Comparison of ENCODE assay signal across 21 mouse cellular contexts in genomic region chr11:50493123-50493476, GRCm38 (mm10).
DNase-seq lines count a peak whose midpoint lies in the region; ATAC-seq and TF ChIP-seq lines count a peak whose summit lies in the region.
"Had no signal": no experiment of that assay in that cellular context is flagged by ENCODE, and none has a peak within 500 bp of the region (broad histone marks: within the 10 kb centered on the region; RNA-seq: fewer than 3 reads in every experiment).

No protein-coding gene starts in this region.

- no peak for TF ChIP-seq CTCF in midbrain, postnatal 0 days (IDR thresholded peaks at IDR 0.05)

- H3K36me3 ChIP-seq in midbrain, embryonic 10.5 days = no peaks in the 10 kb centered on the region
- H3K36me3 ChIP-seq in midbrain, postnatal 0 days (ENCODE audit: insufficient read depth, low read length) = no peaks in the 10 kb centered on the region
- no peaks in the 10 kb centered on the region for H3K36me3 ChIP-seq in forebrain, embryonic 14.5 days (ENCODE audit: control insufficient read depth, insufficient read depth, low read length)
- no peaks in the 10 kb centered on the region for H3K36me3 ChIP-seq in hindbrain, embryonic 14.5 days (replicated peaks; ENCODE audit: control insufficient read depth, insufficient read depth)
- H3K36me3 ChIP-seq: heart, embryonic 13.5 days; limb, embryonic 10.5 days had no signal

- ATAC-seq in midbrain, postnatal 0 days (ENCODE audit: low FRiP score) = no peak
- no peak for ATAC-seq in forebrain, embryonic 14.5 days
- peak; percentile 6; the same call in 1 of the 2 replicates for ATAC-seq in hindbrain, embryonic 14.5 days (ENCODE audit: low FRiP score)
- ATAC-seq: liver, postnatal 0 days had no signal

- no peak overlapping the region for H3K4me2 ChIP-seq in midbrain, postnatal 0 days (ENCODE audit: low read depth, low read length, poor library complexity, severe bottlenecking)
- H3K4me2 ChIP-seq in forebrain, embryonic 14.5 days (ENCODE audit: low read length) = no peak overlapping the region
- no peak overlapping the region for H3K4me2 ChIP-seq in hindbrain, embryonic 14.5 days (replicated peaks)
- H3K4me2 ChIP-seq: heart, embryonic 13.5 days had no signal

- H3K9ac ChIP-seq in midbrain, postnatal 0 days (replicated peaks; ENCODE audit: low read length, poor library complexity, severe bottlenecking) = no peak overlapping the region
- H3K9ac ChIP-seq in forebrain, embryonic 14.5 days (ENCODE audit: low read length) = no peak overlapping the region
- H3K9ac ChIP-seq in hindbrain, embryonic 14.5 days = no peak overlapping the region
- H3K9ac ChIP-seq: heart, embryonic 13.5 days; liver, postnatal 0 days had no signal

- H3K4me1 ChIP-seq in midbrain, embryonic 10.5 days = peaks cover 14% of the 10 kb centered on the region
- no peaks in the 10 kb centered on the region for H3K4me1 ChIP-seq in midbrain, postnatal 0 days (ENCODE audit: insufficient read depth, low read length)
- peaks cover 15% of the 10 kb centered on the region for H3K4me1 ChIP-seq in forebrain, embryonic 14.5 days (ENCODE audit: control insufficient read depth, insufficient read depth, low read length)
- no peaks in the 10 kb centered on the region; the same call in 1 of the 2 replicates for H3K4me1 ChIP-seq in hindbrain, embryonic 14.5 days (replicated peaks; ENCODE audit: control insufficient read depth, insufficient read depth, low read length)
- H3K4me1 ChIP-seq: heart, embryonic 13.5 days had no signal

- no peaks in the 10 kb centered on the region for H3K9me3 ChIP-seq in midbrain, embryonic 10.5 days (replicated peaks)
- H3K9me3 ChIP-seq in midbrain, postnatal 0 days (ENCODE audit: low read length) = no peaks in the 10 kb centered on the region
- no peaks in the 10 kb centered on the region for H3K9me3 ChIP-seq in forebrain, embryonic 14.5 days (replicated peaks; ENCODE audit: control insufficient read depth, low read length)
- no peaks in the 10 kb centered on the region for H3K9me3 ChIP-seq in hindbrain, embryonic 14.5 days (ENCODE audit: control insufficient read depth, low read length)
- H3K9me3 ChIP-seq: limb, embryonic 10.5 days had no signal

- intact Hi-C loops in left cerebral cortex, postnatal 36 days (cut with DNase I) = no loop called here

- WGBS in midbrain, embryonic 10.5 days = 91% methylated on average over 5 of the region's 5 CpGs
- WGBS in midbrain, postnatal 0 days = 89% methylated on average over 5 of the region's 5 CpGs
- 84% methylated on average over 5 of the region's 5 CpGs for WGBS in forebrain, embryonic 14.5 days
- WGBS in hindbrain, embryonic 14.5 days = 90% methylated on average over 5 of the region's 5 CpGs

- H3K27me3 ChIP-seq in midbrain, embryonic 10.5 days (ENCODE audit: low read depth, poor library complexity, severe bottlenecking) = no peaks in the 10 kb centered on the region
- H3K27me3 ChIP-seq in midbrain, postnatal 0 days (ENCODE audit: insufficient read depth, low read length) = no peaks in the 10 kb centered on the region
- H3K27me3 ChIP-seq in forebrain, embryonic 14.5 days (replicated peaks; ENCODE audit: control insufficient read depth, insufficient read depth, low read length) = no peaks in the 10 kb centered on the region
- no peaks in the 10 kb centered on the region for H3K27me3 ChIP-seq in hindbrain, embryonic 14.5 days (ENCODE audit: control insufficient read depth, insufficient read depth, low read length)
- H3K27me3 ChIP-seq: heart, embryonic 13.5 days had no signal

- no peak for DNase-seq in midbrain, embryonic 10.5 days (ENCODE audit: low spot score)
- no peak for DNase-seq in midbrain, postnatal 0 days (ENCODE audit: low spot score)
- DNase-seq in forebrain, embryonic 14.5 days (ENCODE audit: low spot score) = no peak
- DNase-seq in hindbrain, embryonic 14.5 days (ENCODE audit: low spot score) = no peak
- DNase-seq in left cerebral cortex, postnatal 36 days (ENCODE audit: low spot score in 2 of 2) = no peak
- no peak for DNase-seq in natural killer cell, adult 2 months (ENCODE audit: low spot score in 2 of 2)
- DNase-seq in gastrocnemius, adult 18-20 months (ENCODE audit: low spot score) = no peak
- DNase-seq: adrenal gland, postnatal 36 days; cerebellum, adult 18-20 months; cerebellum, postnatal 25 days; embryo, embryonic 11 days; gastrocnemius, postnatal 14 days; heart, adult 18-20 months; kidney, adult 8-10 months; kidney, postnatal 14 days; liver, postnatal 0 days; lung, postnatal 10 days; thymus, postnatal 25 days had no signal

- peak overlapping the region; percentile 77 for H3K27ac ChIP-seq in midbrain, embryonic 10.5 days (replicated peaks)
- H3K27ac ChIP-seq in midbrain, postnatal 0 days (ENCODE audit: low read depth, low read length) = no peak overlapping the region
- peak overlapping the region; percentile 90 for H3K27ac ChIP-seq in forebrain, embryonic 14.5 days (ENCODE audit: low read depth, low read length)
- H3K27ac ChIP-seq in hindbrain, embryonic 14.5 days = peak overlapping the region; percentile 66
- H3K27ac ChIP-seq: heart, embryonic 13.5 days; left cerebral cortex, adult 2 months; limb, embryonic 10.5 days had no signal

- H3K4me3 ChIP-seq in midbrain, embryonic 10.5 days = no peak overlapping the region
- H3K4me3 ChIP-seq in midbrain, postnatal 0 days (ENCODE audit: low read depth, low read length) = no peak overlapping the region
- H3K4me3 ChIP-seq in forebrain, embryonic 14.5 days (ENCODE audit: low read depth, low read length) = no peak overlapping the region
- H3K4me3 ChIP-seq in hindbrain, embryonic 14.5 days (replicated peaks; ENCODE audit: low read length) = no peak overlapping the region
- H3K4me3 ChIP-seq: heart, embryonic 13.5 days; left cerebral cortex, adult 2 months; limb, embryonic 10.5 days had no signal
